Mouse (Mus musculus) layer of hippocampus, postnatal 36 days (tissue): Measurements from ENCODE around the gene Htr7. TPM values are rescaled to one million over a fixed set of nuclear protein-coding genes. Genes with fewer than 3 reads are reported as not detected.
A peak's percentile ranks its signal among the peaks of the same experiment; 100 is the strongest.

Experiments used
- DNase-seq, 2 experiments: peaks; one replicate each; pipeline ENCODE4 v3.0.0; 2022
- total RNA-seq, 2 experiments: library from RNA; stranded (reverse); gene quantifications; 2 replicates each; pipeline ENCODE4 v1.2.3; 2021

Htr7 gene
- total RNA-seq, 2 experiments from 2014 or later, result 8.3 to 8.5 TPM

GRCm38 (mm10) chr19:35955698-35956097 is 101.6 kb downstream of the Htr7 start:
- no peak for DNase-seq

- no peak for DNase-seq
These were observed 107.4 kb downstream of the Htr7 start for GRCm38 (mm10) chr19:35949888-35950287.

GRCm38 (mm10) chr19:35924961-35925495 is 132.3 kb downstream of the Htr7 start:
- no peak for DNase-seq

- peak; percentile 53 to 69 for DNase-seq
These were observed 132.9 kb downstream of the Htr7 start for GRCm38 (mm10) chr19:35924418-35924817.

Other genes starting within 250 kb of the Htr7 start
- gene Rpp30, start 26.2 kb upstream of the Htr7 start, total RNA-seq, result 10 to 100 TPM; 15.9 to 20.1 TPM
- not detected for gene Ankrd1, start 62.6 kb upstream of the Htr7 start, total RNA-seq